Mouse (Mus musculus) embryonic facial prominence, embryonic 15.5 days (tissue): ENCODE data around the gene Med26. TPM values are rescaled to one million over a fixed set of nuclear protein-coding genes. Genes with fewer than 3 reads are reported as not detected.

Source experiments
- ATAC-seq: fragments of 200-750 bp; cut with Nextera tagmentation; 2 replicates; pipeline ENCODE4 v1.8.0; 2017; ENCODE audit warnings: low read depth, moderate TSS enrichment; ENCODE audit not compliant: insufficient number of reproducible peaks, low FRiP score, low TSS enrichment
- H3K27ac ChIP-seq: fragments of 300-500 bp; sonication (generic); replicated peaks from 2 replicates; pipeline ENCODE4 v1.5.1; 2015; ENCODE audit warnings: mild to moderate bottlenecking, inconsistent platforms
- H3K27me3 ChIP-seq: fragments of 300-500 bp; sonication (generic); 2 replicates; pipeline ENCODE4 v1.6.1; 2015; ENCODE audit warnings: inconsistent platforms
- H3K36me3 ChIP-seq: fragments of 300-500 bp; sonication (generic); 2 replicates; pipeline ENCODE4 v1.6.1; 2015; ENCODE audit warnings: mild to moderate bottlenecking, inconsistent platforms
- H3K4me1 ChIP-seq: fragments of 300-500 bp; sonication (generic); 2 replicates; pipeline ENCODE4 v1.6.1; 2015; ENCODE audit warnings: inconsistent platforms
- H3K4me2 ChIP-seq: fragments of 300-500 bp; sonication (generic); replicated peaks from 2 replicates; pipeline ENCODE4 v1.6.1; 2015; ENCODE audit warnings: mild to moderate bottlenecking, inconsistent platforms
- H3K4me3 ChIP-seq: fragments of 300-500 bp; sonication (generic); replicated peaks from 2 replicates; pipeline ENCODE4 v1.5.1; 2015; ENCODE audit warnings: mild to moderate bottlenecking, inconsistent platforms
- H3K9ac ChIP-seq: fragments of 300-500 bp; sonication (generic); 2 replicates; pipeline ENCODE4 v1.6.1; 2015; ENCODE audit warnings: inconsistent platforms
- H3K9me3 ChIP-seq: fragments of 300-500 bp; sonication (generic); replicated peaks from 2 replicates; pipeline ENCODE4 v1.6.1; 2016; ENCODE audit warnings: inconsistent platforms
- WGBS: fragments of 180-500 bp; shearing (Covaris S2); methylation state at CpG from one replicate; pipeline ENCODE4 v1.1.7; 2015; 5-methylcytosine and 5-hydroxymethylcytosine counted together
- polyA plus RNA-seq: library from polyadenylated mRNA; unstranded; fragments of >200 nt; fragmentation: Nextera tagmentation; extraction: Ambion mirVana; gene quantifications from 2 replicates; pipeline ENCODE4 v1.2.1, GENCODE M21; 2015

Gene Med26
- polyA plus RNA-seq, 1 experiment from 2014 or later = 20.4 TPM

DNA sequence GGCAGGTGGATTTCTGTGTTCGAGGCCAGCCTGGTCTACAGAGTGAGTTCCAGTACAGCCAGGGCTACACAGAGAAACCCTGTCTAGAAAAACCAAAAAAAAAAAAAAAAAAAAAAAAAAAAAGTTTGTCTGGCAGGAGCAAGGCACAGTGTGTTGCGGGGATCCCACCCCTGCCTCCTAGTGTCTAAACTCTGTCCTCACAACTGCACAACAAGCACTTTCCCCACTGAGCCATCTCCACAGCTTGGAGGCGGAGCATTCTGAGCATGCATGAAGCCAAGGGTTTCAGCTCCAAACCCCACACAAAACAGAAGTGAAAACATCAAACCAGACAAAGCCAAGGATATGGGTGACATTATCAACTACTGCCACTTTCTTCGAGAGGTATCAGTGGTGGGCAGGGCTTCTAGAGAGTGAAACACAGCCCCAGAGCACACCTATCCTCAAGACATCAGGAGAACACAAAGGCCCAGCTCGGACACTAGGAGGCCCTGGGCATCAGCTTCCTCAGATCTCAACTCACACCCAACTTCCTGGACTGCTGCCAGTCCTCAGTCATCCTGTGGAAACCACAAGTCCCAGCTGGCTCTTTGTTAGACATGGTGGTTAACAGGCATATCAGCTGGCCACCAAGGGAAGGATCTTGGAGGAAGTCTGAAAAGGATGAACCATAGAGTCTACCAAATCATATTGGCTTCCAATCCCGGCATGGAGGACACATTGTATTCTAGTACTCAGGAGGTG is 62.4 kb downstream of the Med26 start:
- peaks cover 80% of the 10 kb centered on the region for H3K36me3 ChIP-seq
- H3K27me3 ChIP-seq = no peaks in the 10 kb centered on the region
- peaks cover 14% of the 10 kb centered on the region for H3K4me1 ChIP-seq
- WGBS = 77% methylated on average over 6 of the region's 6 CpGs
- no peak overlapping the region for H3K4me2 ChIP-seq
- no peak for ATAC-seq
- no peak overlapping the region for H3K9ac ChIP-seq
- H3K4me3 ChIP-seq = no peak overlapping the region
- no peaks in the 10 kb centered on the region for H3K9me3 ChIP-seq
- H3K27ac ChIP-seq = no peak overlapping the region

DNA sequence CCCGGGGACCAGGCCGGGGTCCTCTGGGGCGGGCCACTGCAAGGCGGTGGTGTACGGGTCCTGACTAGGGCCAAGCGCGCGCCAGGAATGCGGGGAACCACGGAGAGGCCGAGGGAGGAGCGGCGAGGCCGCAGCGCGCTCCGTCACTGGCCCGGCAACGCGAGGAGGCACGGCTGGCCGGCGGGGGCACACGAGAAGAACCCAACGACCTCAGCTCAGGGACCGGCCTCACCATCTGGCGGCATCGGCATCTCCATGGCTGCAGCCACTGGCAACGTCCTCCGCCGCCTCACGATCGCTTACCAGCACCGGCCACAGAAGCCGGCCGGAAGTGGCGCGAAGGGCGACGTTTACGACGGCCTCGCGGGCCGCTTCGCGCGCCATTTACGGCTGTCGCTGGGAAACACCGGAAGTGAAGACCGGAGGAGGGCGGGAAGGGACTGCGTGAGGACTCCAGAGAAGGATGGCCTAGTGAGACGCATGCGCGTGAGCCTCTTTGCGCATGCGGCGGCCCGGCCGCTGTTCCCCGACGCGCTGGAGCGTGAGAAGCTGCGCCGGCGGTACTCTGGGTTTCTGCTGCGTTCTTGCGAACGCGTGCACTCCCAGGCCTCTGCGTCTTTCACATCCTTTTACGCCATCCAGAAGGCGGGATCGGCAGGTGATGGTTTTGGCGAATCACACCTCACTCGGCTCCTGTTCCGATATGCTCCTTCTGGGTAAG is 73.1 kb downstream of the Med26 start, which contains the start of gene Cherp:
Gene Cherp (minus strand): TSS at position 401 of the 721 bp plus-strand sequence.
- Histone ChIP-seq H3K4me1 (peaks cover 15% of the 10 kb centered on the region), H3K9me3 (no peaks in the 10 kb centered on the region), H3K27ac (peak within 1 kb of the TSS; percentile 94), H3K27me3 (no peaks in the 10 kb centered on the region), H3K9ac (peak within 1 kb of the TSS; percentile 82), H3K4me2 (peak within 1 kb of the TSS; percentile 83), H3K36me3 (peaks cover 28% of the 10 kb centered on the region), H3K4me3 (peak within 1 kb of the TSS; percentile 99)
- WGBS = under 1% methylated on average over 80 of the region's 80 CpGs
- peak; percentile 95 for ATAC-seq

DNA sequence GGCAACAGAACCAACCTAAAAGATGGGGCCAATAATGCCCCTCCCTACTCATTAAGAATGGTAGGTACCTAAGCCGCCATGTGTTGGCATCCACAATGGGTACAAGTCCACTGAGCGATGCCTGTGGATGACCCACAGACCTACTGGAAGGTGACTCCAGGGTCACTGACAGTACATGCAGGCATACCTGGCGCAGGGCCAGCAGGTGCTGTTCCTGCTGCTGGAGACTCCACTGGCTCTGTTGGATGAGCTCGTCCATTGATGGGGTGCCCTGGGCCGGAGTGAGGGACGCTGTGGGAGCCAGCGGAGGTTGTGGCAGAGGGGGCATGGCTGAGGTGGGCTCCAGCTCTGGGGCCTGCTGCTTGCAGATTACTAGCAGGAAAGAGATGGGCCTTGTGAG is 77.4 kb downstream of the Med26 start:
- H3K27me3 ChIP-seq = no peaks in the 10 kb centered on the region
- WGBS = 93% methylated on average over 7 of the region's 7 CpGs
- no peak overlapping the region for H3K4me3 ChIP-seq
- peaks cover 70% of the 10 kb centered on the region for H3K36me3 ChIP-seq
- H3K4me2 ChIP-seq = no peak overlapping the region
- no peaks in the 10 kb centered on the region for H3K9me3 ChIP-seq
- ATAC-seq = no peak
- H3K27ac ChIP-seq = no peak overlapping the region
- H3K4me1 ChIP-seq = peaks cover 8% of the 10 kb centered on the region
- H3K9ac ChIP-seq = no peak overlapping the region

DNA sequence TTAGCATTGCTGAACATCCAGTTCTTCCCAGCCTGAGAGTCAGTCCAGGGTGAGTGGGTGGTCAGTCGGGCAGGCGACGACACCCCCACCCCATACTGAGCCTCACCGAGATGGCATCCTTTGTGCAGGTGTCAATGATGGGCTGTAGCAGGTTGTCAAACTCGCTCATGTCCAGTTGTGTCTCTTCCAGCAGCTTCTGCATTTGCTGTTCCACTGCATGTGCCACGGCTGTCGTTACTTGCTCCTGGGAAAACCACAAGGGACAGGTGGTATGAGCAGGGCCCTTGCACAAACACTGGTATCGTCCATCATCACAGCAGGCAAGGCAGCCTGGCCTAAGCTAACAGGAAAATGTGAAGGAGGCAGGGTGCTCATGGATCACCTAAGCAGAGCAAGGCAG is 78.1 kb downstream of the Med26 start:
- WGBS = 87% methylated on average over 8 of the region's 8 CpGs
- H3K27ac ChIP-seq = no peak overlapping the region
- ATAC-seq = no peak
- no peak overlapping the region for H3K4me3 ChIP-seq
- peaks cover 77% of the 10 kb centered on the region for H3K36me3 ChIP-seq
- no peak overlapping the region for H3K9ac ChIP-seq
- H3K4me1 ChIP-seq = peaks cover 7% of the 10 kb centered on the region; the same call in 1 of the 2 replicates
- H3K27me3 ChIP-seq = no peaks in the 10 kb centered on the region
- no peak overlapping the region for H3K4me2 ChIP-seq
- no peaks in the 10 kb centered on the region for H3K9me3 ChIP-seq

DNA sequence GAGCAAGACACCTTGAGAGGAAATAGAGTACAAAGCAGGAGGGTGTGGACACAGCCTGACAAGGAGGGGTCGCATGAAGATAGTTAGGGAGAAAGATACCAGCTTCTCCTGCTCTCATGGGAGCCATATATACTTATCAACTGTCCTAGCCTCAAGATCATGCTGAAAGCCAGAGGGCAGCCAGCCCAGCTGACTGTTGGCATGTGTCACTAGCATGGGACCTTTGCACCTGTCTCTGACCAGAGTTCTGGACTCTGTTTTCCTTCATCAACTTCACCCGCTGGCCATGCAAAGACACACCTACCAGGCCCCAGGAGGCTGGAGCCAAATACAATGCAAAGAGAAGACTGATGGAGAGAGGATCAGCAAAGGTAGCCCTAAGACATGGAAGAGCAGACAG is 78.8 kb downstream of the Med26 start:
- WGBS = 93% methylated on average over 2 of the region's 2 CpGs
- Histone ChIP-seq H3K36me3 (peaks cover 84% of the 10 kb centered on the region), H3K4me1 (peaks cover 7% of the 10 kb centered on the region; the same call in 1 of the 2 replicates), H3K9ac (no peak overlapping the region), H3K4me2 (no peak overlapping the region), H3K9me3 (no peaks in the 10 kb centered on the region), H3K4me3 (no peak overlapping the region), H3K27ac (no peak overlapping the region), H3K27me3 (no peaks in the 10 kb centered on the region)
- no peak for ATAC-seq

DNA sequence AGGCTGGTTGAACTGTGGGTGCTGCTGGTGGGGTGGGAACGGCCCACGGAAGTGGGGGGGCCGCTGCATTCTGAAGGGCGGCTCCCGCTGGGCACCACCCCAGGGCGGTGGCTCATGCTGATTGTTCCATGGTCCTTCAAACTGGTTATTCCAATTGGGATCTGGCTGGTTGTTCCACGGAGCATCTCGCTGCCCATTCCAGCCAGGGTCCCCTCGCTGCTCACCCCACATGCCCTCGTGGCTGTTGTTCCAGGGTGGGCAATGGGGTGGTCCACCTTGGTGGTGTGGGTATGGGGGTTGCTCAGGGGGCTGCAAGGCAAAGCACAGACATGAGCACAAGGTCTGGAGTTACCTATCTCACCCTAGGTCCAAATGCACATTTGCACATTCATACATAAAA is 83.9 kb downstream of the Med26 start:
- WGBS = 96% methylated on average over 10 of the region's 10 CpGs
- no peak for ATAC-seq
- Histone ChIP-seq H3K27me3 (no peaks in the 10 kb centered on the region), H3K27ac (no peak overlapping the region), H3K9me3 (no peaks in the 10 kb centered on the region), H3K9ac (no peak overlapping the region), H3K4me3 (no peak overlapping the region), H3K36me3 (peaks cover 99% of the 10 kb centered on the region), H3K4me2 (no peak overlapping the region), H3K4me1 (no peaks in the 10 kb centered on the region)

DNA sequence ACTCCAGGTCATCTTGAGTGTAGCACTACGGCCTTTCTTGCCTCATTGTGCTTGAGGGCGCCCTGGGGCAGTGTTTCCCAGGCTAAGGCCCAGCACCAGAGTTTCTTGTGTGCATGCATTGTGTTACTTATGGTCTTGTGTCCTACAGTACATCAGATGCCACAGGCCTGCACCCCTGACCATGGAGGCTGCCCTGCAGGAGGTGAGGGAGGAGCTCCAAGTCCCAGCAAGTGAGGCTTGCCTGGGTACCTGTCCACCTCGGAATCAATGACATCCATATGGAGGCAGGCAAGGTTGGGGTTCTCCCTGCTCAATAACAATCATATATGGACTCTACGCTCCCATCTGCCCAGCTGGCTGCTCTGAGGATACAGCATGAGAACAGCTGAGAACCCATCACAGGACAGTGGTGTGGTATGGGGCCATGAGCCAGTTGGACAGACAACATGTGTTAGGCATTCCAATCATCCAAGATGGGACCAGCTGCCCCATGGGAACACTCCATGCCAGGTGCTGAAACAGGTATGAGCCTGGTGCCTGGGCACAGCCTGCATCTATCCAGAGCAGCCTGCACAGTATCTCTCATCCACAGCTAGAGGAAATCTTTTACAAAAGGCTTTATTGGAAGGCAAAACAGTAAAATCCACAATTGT is 88.1 kb downstream of the Med26 start:
- Histone ChIP-seq H3K4me2 (no peak overlapping the region), H3K27me3 (no peaks in the 10 kb centered on the region), H3K9me3 (no peaks in the 10 kb centered on the region), H3K4me1 (no peaks in the 10 kb centered on the region), H3K36me3 (peaks cover 79% of the 10 kb centered on the region), H3K9ac (no peak overlapping the region), H3K4me3 (no peak overlapping the region), H3K27ac (no peak overlapping the region)
- no peak for ATAC-seq
- WGBS = 87% methylated on average over 4 of the region's 4 CpGs

DNA sequence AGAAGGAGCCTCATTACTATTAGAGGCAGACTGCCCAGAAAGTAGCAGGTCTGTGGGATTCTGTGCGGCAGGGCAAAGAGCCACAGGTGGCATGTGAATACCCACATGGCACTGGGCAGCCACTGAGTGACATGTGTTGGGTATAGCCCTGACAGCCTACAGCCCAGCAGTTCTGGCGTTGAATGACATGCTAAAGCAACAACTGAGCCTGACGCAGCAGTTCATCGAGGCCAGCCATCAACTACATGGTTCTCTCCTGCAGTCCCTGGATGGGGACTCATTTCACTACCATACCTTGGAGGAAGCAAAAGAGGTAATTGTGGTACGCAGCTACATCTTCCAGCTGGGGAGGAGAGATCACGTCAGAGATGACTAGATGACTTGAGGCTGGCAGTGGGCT is 89.6 kb downstream of the Med26 start:
- no peak for ATAC-seq
- no peak overlapping the region for H3K9ac ChIP-seq
- H3K4me1 ChIP-seq = no peaks in the 10 kb centered on the region
- no peaks in the 10 kb centered on the region for H3K9me3 ChIP-seq
- H3K36me3 ChIP-seq = peaks cover 79% of the 10 kb centered on the region
- no peak overlapping the region for H3K27ac ChIP-seq
- H3K27me3 ChIP-seq = no peaks in the 10 kb centered on the region
- no peak overlapping the region for H3K4me3 ChIP-seq
- WGBS = 75% methylated on average over 6 of the region's 6 CpGs
- no peak overlapping the region for H3K4me2 ChIP-seq

- no peak for ATAC-seq
- no peak overlapping the region for H3K4me3 ChIP-seq
- no peaks in the 10 kb centered on the region for H3K27me3 ChIP-seq
- 89% methylated on average over 3 of the region's 3 CpGs for WGBS
- no peaks in the 10 kb centered on the region for H3K9me3 ChIP-seq
- H3K9ac ChIP-seq = no peak overlapping the region
- no peak overlapping the region for H3K27ac ChIP-seq
- no peak overlapping the region for H3K4me2 ChIP-seq
- H3K4me1 ChIP-seq = no peaks in the 10 kb centered on the region
- peaks cover 79% of the 10 kb centered on the region for H3K36me3 ChIP-seq
Measured at GRCm38 (mm10) chr8:72457806-72458205, 90.3 kb downstream of the Med26 start.

DNA sequence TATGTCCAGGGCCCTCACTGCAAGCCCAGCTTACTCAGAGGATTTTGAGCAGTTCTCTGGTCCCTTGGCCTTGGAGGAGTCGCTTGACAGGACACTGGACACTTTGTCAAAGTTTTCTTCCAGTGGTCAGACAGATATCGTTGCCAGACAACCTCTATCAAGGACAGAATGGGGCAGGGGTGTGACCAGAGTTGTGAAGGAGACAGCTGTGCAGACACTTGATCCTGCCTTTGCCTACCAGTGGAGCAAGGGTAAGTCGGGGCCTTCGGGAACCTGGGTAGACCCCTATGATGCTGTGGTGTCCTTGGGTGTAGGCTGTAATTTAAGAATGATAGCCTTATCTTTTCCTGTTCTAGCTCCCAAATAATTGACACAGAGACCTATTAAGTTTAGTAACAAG is 92.8 kb downstream of the Med26 start:
- 90% methylated on average over 4 of the region's 4 CpGs for whole genome bisulfite sequencing
- Histone ChIP-seq H3K36me3 (peaks cover 76% of the 10 kb centered on the region), H3K9ac (no peak overlapping the region), H3K4me1 (no peaks in the 10 kb centered on the region), H3K9me3 (no peaks in the 10 kb centered on the region), H3K4me2 (no peak overlapping the region), H3K27ac (no peak overlapping the region), H3K27me3 (no peaks in the 10 kb centered on the region), H3K4me3 (no peak overlapping the region)
- no peak for ATAC-seq

DNA sequence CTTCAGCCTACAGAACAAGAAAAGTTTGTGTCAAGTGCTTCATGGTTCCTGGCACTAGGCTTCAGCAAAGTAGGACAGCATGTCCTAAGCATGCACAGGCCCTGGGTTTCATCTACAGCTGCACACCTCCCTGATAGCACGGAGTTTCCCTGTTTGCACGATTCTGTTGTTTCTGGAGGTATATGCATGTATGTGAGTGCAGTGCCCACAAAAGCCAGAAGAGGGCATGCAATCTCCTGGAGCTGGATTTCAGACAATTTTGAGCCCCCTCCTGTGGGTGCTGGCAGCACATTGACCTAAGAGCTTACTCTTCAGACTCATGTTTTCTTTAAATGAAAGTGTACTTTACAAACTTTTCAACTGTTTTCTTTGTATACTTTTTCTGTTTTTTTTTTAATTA is 94.2 kb downstream of the Med26 start:
- ATAC-seq = no peak
- Histone ChIP-seq H3K36me3 (peaks cover 76% of the 10 kb centered on the region), H3K4me2 (no peak overlapping the region), H3K27me3 (no peaks in the 10 kb centered on the region), H3K9me3 (no peaks in the 10 kb centered on the region), H3K4me3 (no peak overlapping the region), H3K4me1 (no peaks in the 10 kb centered on the region), H3K9ac (no peak overlapping the region), H3K27ac (no peak overlapping the region)
- 94% methylated on average over 2 of the region's 2 CpGs for WGBS
